Mouse (Mus musculus) myocyte (in vitro differentiated cells): ENCODE measurements around the gene Anp32b. TPM values are rescaled to one million over a fixed set of nuclear protein-coding genes. Genes with fewer than 3 reads are reported as not detected.

Source experiments
- H3K27me3 ChIP-seq: one replicate; pipeline ENCODE4 v1.6.1; 2011; ENCODE audit not compliant: control insufficient read depth, insufficient read depth, insufficient read length
- H3K36me3 ChIP-seq: one replicate; pipeline ENCODE4 v1.6.1; 2011; ENCODE audit not compliant: control insufficient read depth, insufficient read depth
- H3K4me2 ChIP-seq: one replicate; pipeline ENCODE4 v1.6.1; 2011; ENCODE audit warnings: low read depth, control low read depth
- H3K4me3 ChIP-seq: one replicate; pipeline ENCODE4 v1.5.1; 2011; ENCODE audit warnings: mild to moderate bottlenecking, control low read depth, moderate library complexity
- H3K79me2 ChIP-seq: one replicate; pipeline ENCODE4 v1.6.1; 2011; ENCODE audit not compliant: control insufficient read depth, insufficient read depth
- H3ac ChIP-seq: one replicate; pipeline ENCODE4 v1.6.1; 2011; ENCODE audit not compliant: control insufficient read depth, insufficient read length
- CEBPB ChIP-seq: IDR thresholded peaks from 2 replicates; pipeline ENCODE4 v1.6.1; 2011; ENCODE audit warnings: mild to moderate bottlenecking, moderate library complexity; ENCODE audit not compliant: poor library complexity, insufficient read depth, severe bottlenecking
- E2F4 ChIP-seq: IDR thresholded peaks from one replicate; pipeline ENCODE4 v1.6.1; 2011; ENCODE audit warnings: mild to moderate bottlenecking, control low read depth, moderate library complexity; ENCODE audit not compliant: insufficient read depth
- MAX ChIP-seq: IDR thresholded peaks from one replicate; pipeline ENCODE4 v1.6.1; 2011; ENCODE audit warnings: low read depth, mild to moderate bottlenecking, control low read depth
- MYOD1 ChIP-seq, 3 experiments: IDR thresholded peaks; one replicate each; pipeline ENCODE4 v1.6.1; 2011; ENCODE audit warnings: control low read depth in 2 of 3, low read depth in 2 of 3, mild to moderate bottlenecking in 2 of 3, moderate library complexity in 1 of 3; ENCODE audit not compliant: insufficient read length in 2 of 3, control insufficient read depth in 1 of 3
- MYOG ChIP-seq, 3 experiments: IDR thresholded peaks; one replicate each; pipeline ENCODE4 v1.6.1; 2011; ENCODE audit warnings: control low read depth in 2 of 3, low read depth in 2 of 3, mild to moderate bottlenecking in 2 of 3; ENCODE audit not compliant: insufficient read length in 2 of 3, control insufficient read depth in 1 of 3, insufficient read depth in 1 of 3
- POLR2A ChIP-seq: IDR thresholded peaks from one replicate; pipeline ENCODE4 v1.6.1; 2011; ENCODE audit warnings: low read depth, mild to moderate bottlenecking, control low read depth, moderate library complexity; ENCODE audit not compliant: insufficient read length
- POLR2AphosphoS2 ChIP-seq: IDR thresholded peaks from one replicate; pipeline ENCODE4 v1.6.1; 2011; ENCODE audit warnings: low read depth, control low read depth; ENCODE audit not compliant: insufficient read length
- REST ChIP-seq: IDR thresholded peaks from one replicate; pipeline ENCODE4 v1.6.1; 2011; ENCODE audit warnings: mild to moderate bottlenecking, control low read depth, moderate library complexity; ENCODE audit not compliant: insufficient read depth, insufficient read length
- SRF ChIP-seq: IDR thresholded peaks from one replicate; pipeline ENCODE4 v1.6.1; 2011; ENCODE audit warnings: low read depth; ENCODE audit not compliant: control insufficient read depth, insufficient read length
- TCF12 ChIP-seq: IDR thresholded peaks from one replicate; pipeline ENCODE4 v1.6.1; 2011; ENCODE audit warnings: mild to moderate bottlenecking, control low read depth; ENCODE audit not compliant: poor library complexity, insufficient read depth, severe bottlenecking
- TCF3 ChIP-seq: IDR thresholded peaks from one replicate; pipeline ENCODE4 v1.6.1; 2011; ENCODE audit warnings: low read depth, control low read depth; ENCODE audit not compliant: insufficient read length
- USF1 ChIP-seq: IDR thresholded peaks from one replicate; pipeline ENCODE4 v1.6.1; 2011; ENCODE audit warnings: low read depth, mild to moderate bottlenecking, control low read depth, moderate library complexity
- polyA plus RNA-seq: library from polyadenylated mRNA; unstranded; fragments of >200 nt; fragmentation: generic; extraction: Trizol; gene quantifications from one replicate; pipeline ENCODE4 v1.2.1, GENCODE M21; 2012; ENCODE audit warnings: missing spikeins

Anp32b gene
- polyA plus RNA-seq, 1 experiment: 228 TPM

DNA sequence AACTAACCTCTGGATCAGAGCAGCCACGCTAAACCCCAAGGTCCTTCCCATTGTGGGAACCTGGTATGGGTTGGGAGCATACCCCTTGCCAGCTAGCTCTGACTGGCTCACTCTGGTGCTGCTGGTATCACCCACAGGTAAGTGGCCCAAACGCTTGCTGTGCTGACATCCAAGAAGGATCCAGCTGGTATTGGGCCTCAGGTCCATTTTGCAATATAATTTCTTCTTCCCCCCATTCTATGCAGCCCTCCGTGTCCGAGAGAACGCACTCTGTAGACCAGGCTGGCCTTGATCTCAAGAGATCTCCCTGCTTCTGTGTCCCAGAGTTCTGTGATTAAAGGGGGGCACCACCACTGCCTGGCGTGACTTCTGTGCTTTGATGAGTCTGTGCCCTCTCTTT, 42.4 kb downstream of the Anp32b start:
- no peak overlapping the region for H3K4me2 ChIP-seq
- no peaks in the 10 kb centered on the region for H3K27me3 ChIP-seq
- peaks cover 5% of the 10 kb centered on the region for H3K36me3 ChIP-seq
- TF ChIP-seq CEBPB: no peak
- TF ChIP-seq MYOD1 (IDR thresholded peaks at IDR 0.05; ENCODE audit: control insufficient read depth in 1 of 3, insufficient read length in 2 of 3, low read depth in 2 of 3): no peak
- H3K79me2 ChIP-seq: peaks cover 20% of the 10 kb centered on the region
- no peak overlapping the region for H3ac ChIP-seq
- H3K4me3 ChIP-seq: no peak overlapping the region

DNA sequence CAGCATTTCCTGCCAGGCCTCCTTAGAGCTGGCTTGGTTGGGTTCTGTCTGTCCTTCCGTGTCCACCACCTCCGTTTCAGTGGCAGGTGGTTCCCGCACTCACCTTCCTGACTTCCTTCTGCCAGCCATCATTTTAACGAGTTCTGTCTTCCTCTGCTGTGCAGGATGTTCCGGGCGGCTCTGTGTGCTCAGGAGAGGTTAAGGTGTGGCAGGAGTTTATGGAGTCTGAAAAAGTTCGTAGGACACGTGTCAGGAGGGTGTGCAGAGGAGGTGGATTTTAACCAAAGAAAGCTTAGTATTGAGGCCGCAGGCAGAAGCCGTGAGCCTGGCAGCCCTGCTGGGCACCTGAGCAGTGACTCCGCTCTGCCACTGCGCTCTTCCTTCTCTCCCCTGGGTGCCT, 44.8 kb downstream of the Anp32b start:
- peaks cover 14% of the 10 kb centered on the region for H3K36me3 ChIP-seq
- H3K4me3 ChIP-seq: no peak overlapping the region
- H3K79me2 ChIP-seq: peaks cover 10% of the 10 kb centered on the region
- no peak overlapping the region for H3ac ChIP-seq
- TF ChIP-seq POLR2A (no peak), E2F4 (no peak), POLR2AphosphoS2 (no peak), REST (no peak), TCF12 (no peak), USF1 (no peak), MYOG (IDR thresholded peaks at IDR 0.05; ENCODE audit: control insufficient read depth in 1 of 3, insufficient read depth in 1 of 3, insufficient read length in 2 of 3, low read depth in 2 of 3) (no peak), MAX (no peak), CEBPB (no peak), SRF (no peak), TCF3 (no peak), MYOD1 (IDR thresholded peaks at IDR 0.05; ENCODE audit: control insufficient read depth in 1 of 3, insufficient read length in 2 of 3, low read depth in 2 of 3) (no peak)
- no peaks in the 10 kb centered on the region for H3K27me3 ChIP-seq
- H3K4me2 ChIP-seq: no peak overlapping the region

DNA sequence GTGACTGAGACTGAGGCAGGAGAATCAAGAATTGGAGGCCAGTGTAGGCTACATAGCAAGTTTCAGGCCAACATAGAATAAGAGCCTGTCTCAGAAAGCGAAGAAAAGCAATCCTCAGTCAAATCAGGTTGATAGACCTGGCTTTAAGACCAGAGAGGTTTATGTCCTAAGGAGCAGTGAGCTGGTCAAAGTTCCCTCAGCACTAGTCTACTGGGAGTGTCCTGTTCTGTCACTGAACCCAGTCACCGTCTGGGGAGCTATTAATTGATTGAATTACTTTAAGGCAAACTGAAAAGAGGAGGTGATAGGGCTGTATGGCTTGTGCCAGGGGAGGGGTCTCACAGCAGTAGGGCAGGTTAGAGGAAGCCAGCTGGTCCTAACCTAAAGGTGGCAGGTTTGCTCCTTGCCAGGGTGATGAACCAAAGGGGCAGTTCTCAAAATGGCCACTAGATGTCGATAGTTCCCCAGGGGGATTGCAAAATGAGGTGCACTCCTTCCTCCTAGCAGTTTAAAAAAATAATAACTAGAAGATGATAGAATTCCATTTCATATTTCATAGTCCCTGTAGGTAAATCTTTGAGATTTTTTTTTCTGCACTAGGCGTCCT, 46.7 kb downstream of the Anp32b start:
- TF ChIP-seq USF1 (no peak), CEBPB (peak; percentile 52; the same call in 1 of the 2 replicates)
- Histone ChIP-seq H3K36me3 (peaks cover 14% of the 10 kb centered on the region), H3ac (no peak overlapping the region)

DNA sequence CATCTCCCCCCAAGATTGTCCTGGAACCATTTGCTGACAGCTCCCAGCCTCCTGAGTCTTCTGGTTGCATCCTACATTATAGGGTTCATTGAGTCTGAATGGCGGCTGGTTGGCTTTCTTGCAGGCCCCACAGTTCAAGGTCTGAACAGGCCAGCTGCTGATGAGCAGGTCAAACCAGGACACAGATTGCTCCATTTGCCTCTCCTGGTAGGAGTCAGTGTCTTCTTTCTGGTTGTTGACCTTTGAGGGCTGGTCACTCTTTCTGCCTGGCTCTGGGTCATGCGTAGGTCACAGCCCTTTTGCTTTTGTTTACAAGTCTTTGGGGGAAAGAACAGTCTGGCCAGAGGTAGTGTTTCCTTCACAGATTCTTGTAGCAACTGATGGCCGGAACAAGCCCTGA, 47.8 kb downstream of the Anp32b start:
- Histone ChIP-seq H3ac (no peak overlapping the region), H3K4me3 (no peak overlapping the region), H3K79me2 (no peaks in the 10 kb centered on the region), H3K27me3 (no peaks in the 10 kb centered on the region), H3K4me2 (no peak overlapping the region), H3K36me3 (peaks cover 14% of the 10 kb centered on the region)
- TF ChIP-seq POLR2A (no peak), E2F4 (no peak), MYOD1 (IDR thresholded peaks at IDR 0.05; ENCODE audit: control insufficient read depth in 1 of 3, insufficient read length in 2 of 3, low read depth in 2 of 3) (no peak), POLR2AphosphoS2 (no peak), MYOG (IDR thresholded peaks at IDR 0.05; ENCODE audit: control insufficient read depth in 1 of 3, insufficient read depth in 1 of 3, insufficient read length in 2 of 3, low read depth in 2 of 3) (no peak), CEBPB (no peak), TCF3 (no peak)

More for the DNA sequence above, 46.7 kb downstream of the Anp32b start:
- Histone ChIP-seq H3K79me2 (no peaks in the 10 kb centered on the region), H3K4me3 (no peak overlapping the region), H3K4me2 (no peak overlapping the region), H3K27me3 (no peaks in the 10 kb centered on the region)

DNA sequence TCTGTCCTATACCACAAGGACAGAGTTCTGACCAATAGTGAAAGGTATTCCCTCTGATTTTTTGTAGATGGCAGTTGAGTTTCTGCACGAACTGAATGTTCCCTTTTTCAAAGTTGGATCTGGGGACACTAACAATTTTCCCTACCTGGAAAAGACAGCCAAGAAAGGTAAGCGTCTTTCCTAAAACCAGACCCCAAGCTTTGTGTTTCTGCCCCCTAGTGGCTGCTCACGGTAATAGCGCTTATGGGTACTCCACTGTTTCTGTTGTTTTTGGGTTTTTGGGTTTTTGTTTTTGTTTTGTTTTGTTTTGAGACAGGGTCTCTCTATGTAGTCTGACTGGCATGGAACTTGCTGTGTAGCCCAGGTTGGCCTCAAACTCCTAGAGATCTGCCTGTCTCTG, 48.3 kb downstream of the Anp32b start:
- no peak for TF ChIP-seq SRF
- TF ChIP-seq TCF3: no peak
- TF ChIP-seq REST: no peak
- no peak for TF ChIP-seq MAX
- no peak for TF ChIP-seq E2F4
- no peak for TF ChIP-seq USF1
- no peak for TF ChIP-seq POLR2A
- no peak for TF ChIP-seq CEBPB
- no peak for TF ChIP-seq POLR2AphosphoS2
- no peak for TF ChIP-seq MYOG (IDR thresholded peaks at IDR 0.05; ENCODE audit: control insufficient read depth in 1 of 3, insufficient read depth in 1 of 3, insufficient read length in 2 of 3, low read depth in 2 of 3)
- no peak for TF ChIP-seq TCF12
- TF ChIP-seq MYOD1 (IDR thresholded peaks at IDR 0.05; ENCODE audit: control insufficient read depth in 1 of 3, insufficient read length in 2 of 3, low read depth in 2 of 3): no peak
- no peak overlapping the region for H3K4me3 ChIP-seq
- no peak overlapping the region for H3ac ChIP-seq
- no peaks in the 10 kb centered on the region for H3K79me2 ChIP-seq
- H3K4me2 ChIP-seq: no peak overlapping the region
- peaks cover 13% of the 10 kb centered on the region for H3K36me3 ChIP-seq
- no peaks in the 10 kb centered on the region for H3K27me3 ChIP-seq
